Mouse (Mus musculus) forebrain, embryonic 16.5 days (tissue): ENCODE measurements around the gene AC129217.1. TPM values are rescaled to one million over a fixed set of nuclear protein-coding genes. Genes with fewer than 3 reads are reported as not detected.
"Not testable (repeated sequence)": the region's sequence is repeated elsewhere in the genome, so short reads cannot be mapped to it uniquely, and the experiment has no call there.

Experiments
- ATAC-seq: fragments of 200-750 bp; cut with Nextera tagmentation; 2 replicates; pipeline ENCODE4 v1.8.0; 2017; ENCODE audit warnings: mild to moderate bottlenecking, moderate library complexity
- H3K27ac ChIP-seq: fragments of 300-500 bp; sonication (generic); 2 replicates; pipeline ENCODE4 v1.5.1; 2014; ENCODE audit warnings: low read length, control low read depth
- H3K27me3 ChIP-seq: fragments of 300-500 bp; sonication (generic); replicated peaks from 2 replicates; pipeline ENCODE4 v1.6.1; 2014; ENCODE audit warnings: low read length; ENCODE audit not compliant: control insufficient read depth, insufficient read depth
- H3K36me3 ChIP-seq: fragments of 300-500 bp; sonication (generic); 2 replicates; pipeline ENCODE4 v1.6.1; 2014; ENCODE audit not compliant: control insufficient read depth, insufficient read depth
- H3K4me1 ChIP-seq: fragments of 300-500 bp; sonication (generic); replicated peaks from 2 replicates; pipeline ENCODE4 v1.6.1; 2014; ENCODE audit warnings: low read length; ENCODE audit not compliant: control insufficient read depth, insufficient read depth
- H3K4me2 ChIP-seq: fragments of 300-500 bp; sonication (generic); 2 replicates; pipeline ENCODE4 v1.6.1; 2014; ENCODE audit warnings: mild to moderate bottlenecking, low read length, control low read depth
- H3K4me3 ChIP-seq: fragments of 300-500 bp; sonication (generic); replicated peaks from 2 replicates; pipeline ENCODE4 v1.5.1; 2014; ENCODE audit warnings: mild to moderate bottlenecking, low read length, control low read depth
- H3K9ac ChIP-seq: fragments of 300-500 bp; sonication (generic); replicated peaks from 2 replicates; pipeline ENCODE4 v1.6.1; 2014; ENCODE audit warnings: low read depth, low read length, control low read depth
- H3K9me3 ChIP-seq: fragments of 300-500 bp; sonication (generic); 2 replicates; pipeline ENCODE4 v1.6.1; 2016; ENCODE audit warnings: low read length; ENCODE audit not compliant: control insufficient read depth
- WGBS: fragments of 180-500 bp; shearing (Covaris S2); extraction: QIAGEN DNeasy Blood & Tissue Kit; methylation state at CpG from one replicate; pipeline ENCODE4 v1.1.7; 2014; 5-methylcytosine and 5-hydroxymethylcytosine counted together
- polyA plus RNA-seq: library from polyadenylated mRNA; unstranded; fragments of >200 nt; fragmentation: Nextera tagmentation; extraction: Ambion mirVana; gene quantifications from 2 replicates; pipeline ENCODE4 v1.2.1, GENCODE M21; 2015

Gene AC129217.1
- polyA plus RNA-seq, 1 experiment from 2014 or later: not detected

DNA sequence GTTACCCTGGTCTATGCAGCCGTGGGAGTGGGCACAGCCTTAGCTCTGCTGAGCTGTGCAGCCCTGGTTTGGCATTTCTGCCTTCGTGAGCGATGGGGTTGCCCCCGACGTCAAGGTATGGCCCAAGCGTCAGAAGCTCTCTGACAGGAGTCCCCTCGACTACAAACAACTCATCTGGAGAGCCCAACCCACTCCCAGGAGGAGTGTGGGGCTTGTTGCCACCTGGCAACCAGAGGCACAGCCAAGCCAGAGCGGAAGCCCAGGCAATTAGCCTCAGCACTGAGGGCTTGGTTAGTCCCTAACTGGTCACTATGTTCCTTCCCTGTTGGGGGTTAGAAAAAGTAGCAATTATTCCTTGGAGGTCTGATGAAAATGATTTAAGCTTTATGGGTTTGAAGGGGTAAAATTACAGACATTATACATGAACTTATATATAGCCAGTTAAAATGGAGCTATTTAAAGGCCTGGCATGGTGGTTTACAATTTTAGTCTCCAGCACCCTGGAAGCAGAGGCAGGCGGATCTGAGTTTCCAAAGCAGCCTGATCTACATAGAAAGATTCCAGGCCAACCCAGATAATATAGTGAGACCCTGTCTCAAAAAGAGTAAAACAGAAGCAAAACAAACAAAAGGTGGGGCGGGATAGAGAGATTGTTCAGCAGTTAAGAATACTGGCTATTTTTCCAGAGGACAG, 22.8 kb downstream of the AC129217.1 start:
- H3K9ac ChIP-seq: no peak overlapping the region
- 0 out of 2 replicates have a peak, but pooled peaks cover 2% of the 10 kb centered on the region for H3K36me3 ChIP-seq
- H3K27ac ChIP-seq: no peak overlapping the region
- H3K4me3 ChIP-seq: no peak overlapping the region
- no peaks in the 10 kb centered on the region for H3K4me1 ChIP-seq
- no peaks in the 10 kb centered on the region for H3K9me3 ChIP-seq
- 57% methylated on average over 10 of the region's 10 CpGs for WGBS
- ATAC-seq: no peak
- H3K27me3 ChIP-seq: no peaks in the 10 kb centered on the region
- H3K4me2 ChIP-seq: no peak overlapping the region

DNA sequence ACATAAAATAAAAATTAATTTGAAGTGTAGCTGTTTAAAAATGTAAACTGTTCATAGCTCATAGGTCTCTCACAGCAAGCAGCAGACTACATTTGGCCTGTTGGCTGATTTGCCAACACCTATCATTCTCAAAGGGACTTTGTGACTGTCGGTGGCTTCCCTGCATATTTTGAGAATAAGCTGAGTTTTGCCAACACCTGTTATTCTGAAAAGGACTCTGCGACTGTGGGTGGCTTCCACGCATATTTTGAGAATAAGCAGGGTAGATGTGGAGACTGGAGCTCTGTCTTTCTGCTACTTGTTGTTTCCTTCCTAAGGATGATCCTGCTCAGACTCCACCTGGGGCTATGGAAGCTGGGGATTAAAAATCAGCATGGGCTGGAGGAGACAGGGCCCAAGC, 23.5 kb downstream of the AC129217.1 start:
- H3K4me2 ChIP-seq: no peak overlapping the region
- H3K27me3 ChIP-seq: no peaks in the 10 kb centered on the region
- no peak overlapping the region for H3K9ac ChIP-seq
- 0 out of 2 replicates have a peak, but pooled peaks cover 2% of the 10 kb centered on the region for H3K36me3 ChIP-seq
- WGBS: 85% methylated on average over 3 of the region's 3 CpGs
- H3K27ac ChIP-seq: no peak overlapping the region
- no peak for ATAC-seq
- no peaks in the 10 kb centered on the region for H3K4me1 ChIP-seq
- no peaks in the 10 kb centered on the region for H3K9me3 ChIP-seq
- H3K4me3 ChIP-seq: no peak overlapping the region

DNA sequence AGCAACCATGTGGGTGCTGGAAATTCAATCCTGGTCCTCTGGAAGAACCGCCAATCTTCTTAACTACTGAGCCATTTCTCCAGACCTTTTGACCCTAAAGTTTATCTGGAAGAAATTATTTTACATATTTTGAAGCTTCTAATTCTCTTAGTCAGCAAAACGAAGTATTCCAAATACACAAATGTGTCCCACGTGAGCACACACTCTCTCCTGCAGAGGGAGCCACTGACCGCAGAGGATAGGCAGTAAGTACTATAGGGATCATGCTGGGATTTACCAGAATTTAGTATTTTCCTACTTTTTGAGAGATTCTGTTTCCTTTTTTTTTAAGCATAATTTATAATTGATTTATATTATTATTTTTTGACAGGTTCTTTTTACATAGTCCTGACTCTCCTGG, 28.1 kb downstream of the AC129217.1 start:
- 32% methylated on average over 4 of the region's 4 CpGs for WGBS
- ATAC-seq: no peak
- Histone ChIP-seq H3K9ac (no peak overlapping the region), H3K36me3 (no peaks in the 10 kb centered on the region), H3K27ac (no peak overlapping the region), H3K27me3 (no peaks in the 10 kb centered on the region), H3K4me1 (no peaks in the 10 kb centered on the region), H3K9me3 (no peaks in the 10 kb centered on the region), H3K4me2 (no peak overlapping the region), H3K4me3 (no peak overlapping the region)

DNA sequence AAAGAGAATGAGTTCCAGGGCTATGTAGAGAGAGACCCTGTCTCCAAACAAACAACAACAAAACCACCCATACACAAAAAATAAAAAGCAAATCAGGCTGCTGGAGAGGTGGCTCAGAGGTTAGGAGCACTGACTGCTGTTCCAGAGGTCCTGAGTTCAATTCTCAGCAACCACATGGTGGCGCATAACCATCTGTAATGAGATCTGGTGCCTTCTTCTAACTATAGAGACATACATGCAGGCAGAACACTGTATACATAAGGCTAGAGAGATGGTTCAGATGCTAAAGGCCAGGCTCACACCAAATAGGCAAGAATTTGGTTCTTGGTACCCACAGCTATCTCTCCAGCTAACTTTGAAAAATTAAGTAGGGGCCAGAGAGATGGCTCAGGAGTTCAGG, 29.4 kb downstream of the AC129217.1 start:
- no peak overlapping the region for H3K9ac ChIP-seq
- H3K4me2 ChIP-seq: no peak overlapping the region
- no peak for ATAC-seq
- no peaks in the 10 kb centered on the region for H3K4me1 ChIP-seq
- no peaks in the 10 kb centered on the region for H3K36me3 ChIP-seq
- no peaks in the 10 kb centered on the region for H3K27me3 ChIP-seq
- 24% methylated on average over 1 of the region's 1 CpGs for WGBS
- H3K27ac ChIP-seq: no peak overlapping the region
- no peaks in the 10 kb centered on the region for H3K9me3 ChIP-seq
- H3K4me3 ChIP-seq: no peak overlapping the region

DNA sequence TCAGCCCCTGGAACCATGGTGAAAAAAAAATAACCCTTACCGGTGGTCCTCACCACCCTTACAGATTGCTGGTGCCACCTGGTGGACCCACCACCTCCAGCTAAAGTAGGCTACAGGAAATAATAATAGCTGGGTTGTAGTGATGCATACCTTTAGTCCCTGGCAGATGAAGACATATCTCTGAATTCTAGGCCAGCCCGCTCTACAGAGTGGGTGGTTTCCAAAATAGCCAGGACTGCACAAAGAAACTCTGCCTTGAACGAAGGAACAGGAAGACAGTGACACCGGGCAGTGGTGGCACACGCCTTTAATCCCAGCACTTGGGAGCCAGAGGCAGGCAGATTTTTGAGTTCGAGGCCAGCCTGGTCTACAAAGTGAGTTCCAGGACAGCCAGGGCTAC, 34.7 kb downstream of the AC129217.1 start:
- 89% methylated on average over 6 of the region's 6 CpGs for WGBS

DNA sequence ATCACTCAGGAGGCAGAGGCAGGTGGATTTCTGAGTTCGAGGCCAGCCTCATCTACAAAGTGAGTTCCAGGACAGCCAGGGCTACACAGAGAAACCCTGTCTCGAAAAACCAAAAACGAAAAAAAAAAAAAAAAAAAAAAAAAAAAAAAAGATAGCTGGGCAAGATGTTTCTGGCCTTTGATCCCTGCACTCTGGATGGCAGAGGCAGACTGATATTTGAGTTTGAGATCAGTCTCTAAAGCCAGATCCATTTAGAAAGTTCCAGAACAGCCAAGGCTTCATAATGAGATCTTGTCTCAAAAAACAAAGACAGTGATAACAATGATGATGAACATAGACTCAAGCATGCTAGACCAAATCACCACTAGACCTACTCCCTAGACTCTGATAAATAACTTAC, 40.8 kb downstream of the AC129217.1 start:
- H3K27ac ChIP-seq, H3K9ac ChIP-seq, H3K27me3 ChIP-seq, H3K9me3 ChIP-seq, ATAC-seq, H3K4me3 ChIP-seq, H3K4me2 ChIP-seq: not testable (repeated sequence)
- 75% methylated on average over 3 of the region's 3 CpGs for WGBS
- peaks cover 12% of the 10 kb centered on the region; the same call in 1 of the 2 replicates for H3K36me3 ChIP-seq
- peaks cover 14% of the 10 kb centered on the region for H3K4me1 ChIP-seq

More for the DNA sequence above, 34.7 kb downstream of the AC129217.1 start:
- H3K27ac ChIP-seq: no peak overlapping the region
- H3K4me1 ChIP-seq: no peaks in the 10 kb centered on the region
- no peaks in the 10 kb centered on the region for H3K36me3 ChIP-seq
- H3K9me3 ChIP-seq: no peaks in the 10 kb centered on the region
- no peak for ATAC-seq
- H3K4me3 ChIP-seq: no peak overlapping the region
- H3K9ac ChIP-seq: no peak overlapping the region
- 0 out of 2 replicates have a peak, but pooled peaks cover 2% of the 10 kb centered on the region for H3K27me3 ChIP-seq
- H3K4me2 ChIP-seq: no peak overlapping the region

DNA sequence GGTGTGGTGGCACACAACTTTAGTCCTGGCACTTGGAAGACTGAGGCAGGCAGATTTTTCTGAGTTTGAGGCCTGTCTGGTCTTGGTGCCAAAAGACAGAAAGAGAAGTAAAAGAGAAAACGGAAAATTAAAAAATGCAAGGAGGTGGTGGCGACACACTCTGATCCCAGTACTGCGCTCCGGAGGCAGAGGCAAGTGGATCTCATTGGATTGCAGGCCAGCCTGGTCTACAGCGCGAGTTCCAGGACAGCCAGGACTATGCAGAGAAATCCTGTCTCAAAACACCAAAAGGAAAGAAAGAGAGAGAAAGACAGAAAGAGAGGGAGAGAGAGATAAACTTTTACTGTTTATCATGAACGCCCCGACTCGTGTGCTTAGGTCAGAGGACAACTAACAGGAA, 41.3 kb downstream of the AC129217.1 start:
- peak overlapping the region; percentile 73 for H3K4me3 ChIP-seq
- H3K9me3 ChIP-seq: no peaks in the 10 kb centered on the region
- peak overlapping the region; percentile 61 for H3K9ac ChIP-seq
- peaks cover 14% of the 10 kb centered on the region for H3K4me1 ChIP-seq
- peak overlapping the region; percentile 58 for H3K4me2 ChIP-seq
- ATAC-seq: peak; percentile 30
- H3K27me3 ChIP-seq: no peaks in the 10 kb centered on the region
- 62% methylated on average over 9 of the region's 9 CpGs for WGBS
- H3K36me3 ChIP-seq: peaks cover 13% of the 10 kb centered on the region; the same call in 1 of the 2 replicates
- H3K27ac ChIP-seq: 0 out of 2 replicates have a peak overlapping the region, but pooled peaks have one; percentile 41

DNA sequence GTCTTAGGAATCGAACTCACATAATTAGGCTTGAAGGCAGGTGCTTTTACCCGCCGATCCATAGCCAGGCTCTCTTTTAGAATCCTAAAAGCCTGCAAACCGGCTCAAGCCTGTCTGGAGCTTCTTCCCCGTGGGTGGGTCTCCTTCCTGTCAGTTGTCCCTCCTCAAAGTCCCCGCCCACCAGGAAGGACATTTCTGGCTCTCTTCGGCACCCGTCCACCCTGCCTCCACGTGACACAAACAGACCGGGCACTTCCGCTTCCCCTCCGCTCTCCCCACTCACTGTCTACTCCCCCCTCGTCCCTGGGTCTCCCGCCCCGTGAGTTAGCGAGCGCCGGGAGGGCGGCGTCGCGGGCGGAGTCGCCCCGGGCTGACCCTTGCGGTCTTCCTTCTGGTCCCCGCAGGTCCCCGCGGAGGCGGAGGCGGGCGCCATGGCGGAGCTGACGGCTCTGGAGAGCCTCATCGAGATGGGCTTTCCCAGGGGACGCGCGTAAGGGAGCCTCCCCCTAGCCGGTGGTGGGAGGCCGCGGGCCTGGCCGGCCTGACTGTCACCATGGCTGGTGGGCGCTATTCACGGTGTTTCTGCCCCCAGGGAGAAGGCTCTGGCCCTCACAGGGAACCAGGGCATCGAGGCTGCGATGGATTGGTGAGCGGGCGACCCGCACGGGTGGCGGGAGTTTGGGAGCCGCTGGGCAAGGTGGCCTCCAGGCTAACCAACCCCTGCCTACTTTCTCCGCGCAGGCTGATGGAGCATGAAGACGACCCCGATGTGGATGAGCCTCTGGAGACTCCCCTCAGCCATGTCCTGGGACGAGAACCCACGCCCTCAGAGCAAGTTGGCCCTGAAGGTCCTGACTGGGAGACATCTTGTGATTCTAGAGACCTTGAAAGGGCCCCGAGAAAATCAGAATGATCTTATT, 42.0 kb downstream of the AC129217.1 start, which contains the start of gene Ubxn1:
Gene Ubxn1 (plus strand): TSS at position 230 of the 920 bp plus-strand sequence.
- Histone ChIP-seq H3K4me2 (peak within 1 kb of the TSS; percentile 93), H3K9ac (peak within 1 kb of the TSS; percentile 74), H3K27me3 (no peaks in the 10 kb centered on the region), H3K27ac (peak within 1 kb of the TSS; percentile 68), H3K4me1 (peaks cover 14% of the 10 kb centered on the region), H3K36me3 (peaks cover 16% of the 10 kb centered on the region; the same call in 1 of the 2 replicates), H3K9me3 (no peaks in the 10 kb centered on the region), H3K4me3 (peak within 1 kb of the TSS; percentile 73)
- under 1% methylated on average over 53 of the region's 59 CpGs for WGBS
- ATAC-seq: peak; percentile 97

DNA sequence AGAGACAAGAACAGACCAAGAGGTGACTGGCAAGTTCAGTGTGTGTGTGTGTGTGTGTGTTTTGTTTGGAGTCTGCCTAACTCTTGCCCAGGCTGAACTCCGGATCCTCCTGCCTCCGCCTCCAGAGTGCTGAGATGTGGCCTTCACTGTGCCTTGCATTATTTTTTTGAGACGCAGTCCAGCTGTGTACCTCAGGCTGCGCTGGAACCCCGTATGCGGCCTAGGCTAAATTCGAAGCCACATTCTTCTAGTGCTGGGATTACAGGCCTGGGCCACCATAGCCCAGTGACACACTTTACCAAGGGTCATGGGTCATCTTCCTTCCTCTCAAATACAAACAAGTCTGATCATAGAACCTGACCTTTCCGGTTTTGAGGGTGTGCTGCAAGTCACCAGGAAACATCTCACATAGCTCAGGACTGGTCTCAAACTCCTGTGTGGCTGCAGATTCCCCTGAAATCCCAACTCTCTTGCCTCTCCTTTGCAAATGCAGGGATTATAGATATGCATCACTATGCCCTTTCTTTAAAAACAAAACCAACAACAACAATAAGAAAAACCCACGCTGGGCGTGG, 42.8 kb downstream of the AC129217.1 start:
- H3K27ac ChIP-seq: no peak overlapping the region
- WGBS: 82% methylated on average over 10 of the region's 10 CpGs
- H3K4me1 ChIP-seq: peaks cover 14% of the 10 kb centered on the region

More for the DNA sequence above, 42.8 kb downstream of the AC129217.1 start:
- Histone ChIP-seq H3K27me3 (no peaks in the 10 kb centered on the region), H3K9me3 (no peaks in the 10 kb centered on the region), H3K4me3 (peak overlapping the region; percentile 73), H3K4me2 (peak overlapping the region; percentile 93), H3K36me3 (peaks cover 19% of the 10 kb centered on the region; the same call in 1 of the 2 replicates), H3K9ac (peak overlapping the region; percentile 74)
- no peak for ATAC-seq
